Mouse (Mus musculus) ovary, postnatal 14 days (tissue): Measurements from ENCODE around the gene Traf3ip3.
A peak's percentile ranks its signal among the peaks of the same experiment; 100 is the strongest.

Experiments used
- DNase-seq: peaks from one replicate; pipeline ENCODE4 v3.0.0; 2022; ENCODE audit warnings: low spot score

Gene Traf3ip3

GRCm38 (mm10) chr1:193159163-193159562, 42.3 kb downstream of the Traf3ip3 start:
- DNase-seq, result no peak

- DNase-seq, result no peak
These were observed 44.4 kb downstream of the Traf3ip3 start for GRCm38 (mm10) chr1:193157111-193157492.

- no peak for DNase-seq
These were observed 45.0 kb downstream of the Traf3ip3 start for GRCm38 (mm10) chr1:193156316-193157110.

GRCm38 (mm10) chr1:193153561-193153960, 47.9 kb downstream of the Traf3ip3 start:
- DNase-seq, result no peak

- peak; percentile 51 for DNase-seq
These were observed 48.6 kb downstream of the Traf3ip3 start, which contains the start of gene Irf6 for GRCm38 (mm10) chr1:193152872-193153271. TSS of gene Irf6 (plus strand) at chr1:193153111.

GRCm38 (mm10) chr1:193151134-193151533, 50.4 kb downstream of the Traf3ip3 start:
- DNase-seq, result no peak

GRCm38 (mm10) chr1:193149231-193149630, 52.3 kb downstream of the Traf3ip3 start:
- no peak for DNase-seq

- DNase-seq, result no peak
These were observed 55.1 kb downstream of the Traf3ip3 start for GRCm38 (mm10) chr1:193146416-193146815.

GRCm38 (mm10) chr1:193145101-193145500, 56.4 kb downstream of the Traf3ip3 start:
- DNase-seq, result no peak

GRCm38 (mm10) chr1:193144516-193144915, 57.0 kb downstream of the Traf3ip3 start:
- DNase-seq, result no peak

- DNase-seq, result no peak
These were observed 58.9 kb downstream of the Traf3ip3 start for GRCm38 (mm10) chr1:193142517-193143062.

GRCm38 (mm10) chr1:193141118-193141517, 60.4 kb downstream of the Traf3ip3 start:
- DNase-seq, result no peak

GRCm38 (mm10) chr1:193138669-193139068, 62.8 kb downstream of the Traf3ip3 start:
- DNase-seq, result no peak

- DNase-seq, result no peak
These were observed 63.4 kb downstream of the Traf3ip3 start for GRCm38 (mm10) chr1:193138087-193138486.

GRCm38 (mm10) chr1:193133726-193134125, 67.8 kb downstream of the Traf3ip3 start:
- DNase-seq, result no peak

GRCm38 (mm10) chr1:193132385-193132784, 69.1 kb downstream of the Traf3ip3 start:
- no peak for DNase-seq

- no peak for DNase-seq
These were observed 70.1 kb downstream of the Traf3ip3 start for GRCm38 (mm10) chr1:193131311-193131948.

- DNase-seq, result no peak
These were observed 70.7 kb downstream of the Traf3ip3 start for GRCm38 (mm10) chr1:193130839-193131238.

GRCm38 (mm10) chr1:193130456-193130825, 71.1 kb downstream of the Traf3ip3 start:
- no peak for DNase-seq

- peak; percentile 95 for DNase-seq
These were observed 71.6 kb downstream of the Traf3ip3 start, which contains the start of gene Diexf for GRCm38 (mm10) chr1:193129786-193130455. TSS of gene Diexf (minus strand) at chr1:193130272.

- DNase-seq, result no peak
These were observed 72.2 kb downstream of the Traf3ip3 start for GRCm38 (mm10) chr1:193129321-193129720.

GRCm38 (mm10) chr1:193128055-193128454, 73.4 kb downstream of the Traf3ip3 start:
- no peak for DNase-seq
